Mouse (Mus musculus) spleen, adult 2 months (tissue): ENCODE measurements around the gene Samsn1. TPM values are rescaled to one million over a fixed set of nuclear protein-coding genes. Genes with fewer than 3 reads are reported as not detected.

Experiments
- DNase-seq, 2 experiments: peaks; one replicate each; pipeline versions ENCODE4 v3.0.0 to v3.0.0-alpha.2; 2012 to 2021; ENCODE audit warnings: low spot score in 2 of 2, low read depth in 1 of 2
- H3K27ac ChIP-seq: fragments of 200-500 bp; 2 replicates; pipeline ENCODE4 v1.5.1; 2012; ENCODE audit warnings: low read length, inconsistent platforms; ENCODE audit not compliant: insufficient read depth
- H3K27me3 ChIP-seq: fragments of 200-500 bp; 2 replicates; pipeline ENCODE4 v1.6.1; 2012; ENCODE audit warnings: mild to moderate bottlenecking, moderate library complexity, low read length, inconsistent platforms; ENCODE audit not compliant: control insufficient read depth, insufficient read depth
- H3K36me3 ChIP-seq: fragments of 200-500 bp; 2 replicates; pipeline ENCODE4 v1.6.1; 2012; ENCODE audit warnings: mild to moderate bottlenecking, low read length, inconsistent platforms; ENCODE audit not compliant: control insufficient read depth, insufficient read depth
- H3K4me1 ChIP-seq: fragments of 200-500 bp; 2 replicates; pipeline ENCODE4 v1.6.1; 2011; ENCODE audit warnings: inconsistent platforms; ENCODE audit not compliant: control insufficient read depth, insufficient read depth, insufficient read length
- H3K4me3 ChIP-seq: fragments of 200-500 bp; 2 replicates; pipeline ENCODE4 v1.5.1; 2011; ENCODE audit warnings: mild to moderate bottlenecking, inconsistent platforms; ENCODE audit not compliant: insufficient read depth, insufficient read length; ENCODE audit errors: extremely low read depth
- CTCF ChIP-seq: fragments of 200-500 bp; IDR thresholded peaks from 2 replicates; pipeline ENCODE4 v1.5.1; 2011; ENCODE audit warnings: mild to moderate bottlenecking, inconsistent platforms; ENCODE audit not compliant: insufficient read depth, insufficient read length, insufficient replicate concordance; ENCODE audit errors: extremely low read depth
- POLR2A ChIP-seq: fragments of 200-500 bp; IDR thresholded peaks from 2 replicates; pipeline ENCODE4 v1.6.1; 2011; ENCODE audit warnings: low read depth, low read length, inconsistent platforms
- WGBS: fragments of 180-500 bp; shearing (Covaris S2); methylation state at CpG from one replicate; pipeline ENCODE4 v1.1.7; 2018; 5-methylcytosine and 5-hydroxymethylcytosine counted together
- polyA plus RNA-seq: library from polyadenylated mRNA; depleted of rRNA; stranded (reverse); fragments of >200 nt; gene quantifications from 2 replicates; pipeline ENCODE4 v1.2.3, GENCODE M21; 2012

The Samsn1 gene
- polyA plus RNA-seq, 1 experiment = 6.2 TPM

- no peaks in the 10 kb centered on the region for H3K36me3 ChIP-seq
- no peak overlapping the region for H3K27ac ChIP-seq
- H3K4me1 ChIP-seq = no peaks in the 10 kb centered on the region
- no peaks in the 10 kb centered on the region for H3K27me3 ChIP-seq
- 76% methylated on average over 1 of the region's 1 CpGs for WGBS
- no peak for DNase-seq
- no peak overlapping the region for H3K4me3 ChIP-seq
- no peak for TF ChIP-seq POLR2A
- no peak for TF ChIP-seq CTCF
Measured at GRCm38 (mm10) chr16:76019164-76019563, 2.9 kb downstream of the Samsn1 start.

GRCm38 (mm10) chr16:76003812-76004389 is 18.2 kb downstream of the Samsn1 start:
- WGBS = 72% methylated on average over 9 of the region's 9 CpGs

GRCm38 (mm10) chr16:76002870-76003572 is 19.1 kb downstream of the Samsn1 start:
- H3K27ac ChIP-seq = no peak overlapping the region
- no peak for TF ChIP-seq POLR2A
- no peak for TF ChIP-seq CTCF
- H3K4me3 ChIP-seq = no peak overlapping the region
- no peaks in the 10 kb centered on the region for H3K27me3 ChIP-seq
- no peaks in the 10 kb centered on the region for H3K36me3 ChIP-seq
- DNase-seq = no peak
- 42% methylated on average over 3 of the region's 3 CpGs for WGBS
- 0 out of 2 replicates have a peak, but pooled peaks cover 2% of the 10 kb centered on the region for H3K4me1 ChIP-seq

More at GRCm38 (mm10) chr16:76003812-76004389, 18.2 kb downstream of the Samsn1 start:
- TF ChIP-seq POLR2A = no peak
- TF ChIP-seq CTCF = no peak
- Histone ChIP-seq H3K36me3 (no peaks in the 10 kb centered on the region), H3K27ac (no peak overlapping the region), H3K4me1 (0 out of 2 replicates have a peak, but pooled peaks cover 2% of the 10 kb centered on the region), H3K27me3 (no peaks in the 10 kb centered on the region), H3K4me3 (no peak overlapping the region)
- DNase-seq = no peak

GRCm38 (mm10) chr16:76002287-76002686 is 19.8 kb downstream of the Samsn1 start:
- WGBS = 15% methylated on average over 12 of the region's 12 CpGs
- Histone ChIP-seq H3K36me3 (no peaks in the 10 kb centered on the region), H3K27me3 (no peaks in the 10 kb centered on the region), H3K27ac (no peak overlapping the region), H3K4me3 (no peak overlapping the region), H3K4me1 (0 out of 2 replicates have a peak, but pooled peaks cover 2% of the 10 kb centered on the region)
- no peak for DNase-seq
- TF ChIP-seq CTCF = no peak

- no peak overlapping the region for H3K27ac ChIP-seq
- H3K27me3 ChIP-seq = no peaks in the 10 kb centered on the region
- WGBS = 59% methylated on average over 6 of the region's 6 CpGs
- no peaks in the 10 kb centered on the region for H3K36me3 ChIP-seq
- 0 out of 2 replicates have a peak, but pooled peaks cover 2% of the 10 kb centered on the region for H3K4me1 ChIP-seq
- DNase-seq = no peak
- no peak overlapping the region for H3K4me3 ChIP-seq
- TF ChIP-seq CTCF (no peak), POLR2A (no peak)
Measured at GRCm38 (mm10) chr16:76001788-76002187, 20.3 kb downstream of the Samsn1 start.

GRCm38 (mm10) chr16:76000127-76000526 is 22.0 kb downstream of the Samsn1 start:
- Histone ChIP-seq H3K27ac (no peak overlapping the region), H3K27me3 (no peaks in the 10 kb centered on the region), H3K4me1 (0 out of 2 replicates have a peak, but pooled peaks cover 2% of the 10 kb centered on the region), H3K36me3 (no peaks in the 10 kb centered on the region), H3K4me3 (no peak overlapping the region)
- no peak for TF ChIP-seq CTCF
- no peak for TF ChIP-seq POLR2A
- DNase-seq = no peak
- 96% methylated on average over 9 of the region's 9 CpGs for WGBS

GRCm38 (mm10) chr16:75990173-75990572 is 31.9 kb downstream of the Samsn1 start:
- Histone ChIP-seq H3K4me1 (no peaks in the 10 kb centered on the region), H3K27me3 (no peaks in the 10 kb centered on the region), H3K36me3 (no peaks in the 10 kb centered on the region), H3K27ac (no peak overlapping the region), H3K4me3 (no peak overlapping the region)
- DNase-seq = no peak
- TF ChIP-seq POLR2A = no peak
- no peak for TF ChIP-seq CTCF
- WGBS = 28% methylated on average over 1 of the region's 1 CpGs
